Mouse (Mus musculus): Measurements from ENCODE around the gene Rdh12. TPM values are rescaled to one million over a fixed set of nuclear protein-coding genes. Genes with fewer than 3 reads are reported as not detected.

Rdh12 gene
- total and polyA plus RNA-seq, 3 experiments: 6.3 to 11.0 (median 6.5) TPM

GRCm38 (mm10) chr12:79190931-79191673 lies 17.6 kb upstream of the Rdh12 start:
- peaks cover 18 to 41% of the 10 kb centered on the region in 2 experiments for H3K36me3 ChIP-seq (replicated peaks in 1 of 2; ENCODE audit: control insufficient read depth in 1 of 2, insufficient read depth in 1 of 2, low read length in 1 of 2)
- peak overlapping the region; percentile 77 for H3K9ac ChIP-seq (ENCODE audit: insufficient read depth, low read depth)
- in situ Hi-C loops (cut with MboI; ENCODE audit: low pct_ligation_motif_present, low pct_unique_long_range_greater_than_20kb, low sequenced_read_pairs): loop anchor here (5.0 kb wide), 1 partner anchor 71 kb away; no protein-coding TSS in a partner anchor
- peak overlapping the region; percentile 72 to 82 (median 75) for H3K4me3 ChIP-seq (replicated peaks in 1 of 3; ENCODE audit: low read depth in 2 of 3, low read length in 2 of 3, poor library complexity in 1 of 3)
- no peaks in the 10 kb centered on the region for H3K9me3 ChIP-seq (replicated peaks; ENCODE audit: low read length)
- H3K79me2 ChIP-seq (replicated peaks; ENCODE audit: control insufficient read depth, extremely low read depth, insufficient read depth, poor library complexity, severe bottlenecking): peaks cover 13% of the 10 kb centered on the region
- TF ChIP-seq ZMIZ1 (IDR thresholded peaks at IDR 0.05; ENCODE audit: low read depth, low read length) (no peak), TCF12 (IDR thresholded peaks at IDR 0.05; ENCODE audit: low read depth, low read length) (no peak), UBTF (IDR thresholded peaks at IDR 0.05; ENCODE audit: low read depth, low read length) (no peak), USF1 (IDR thresholded peaks at IDR 0.05; ENCODE audit: low read depth, low read length) (peak; percentile 39), PAX5 (IDR thresholded peaks at IDR 0.05; ENCODE audit: low read length) (no peak), MAZ (IDR thresholded peaks at IDR 0.05; ENCODE audit: low read depth, low read length) (0 out of 2 replicates have a peak, but pooled peaks have one; percentile 8), MAFK (IDR thresholded peaks at IDR 0.05; ENCODE audit: insufficient replicate concordance, low read length) (no peak), MAX (IDR thresholded peaks at IDR 0.05; ENCODE audit: low read length) (peak; percentile 99), CHD1 (IDR thresholded peaks at IDR 0.05; ENCODE audit: low read depth, low read length) (no peak), JUN (IDR thresholded peaks at IDR 0.05; ENCODE audit: insufficient read depth, low read depth, low read length) (no peak), NRF1 (IDR thresholded peaks at IDR 0.05; ENCODE audit: low read depth, low read length) (no peak), NELFE (IDR thresholded peaks at IDR 0.05; ENCODE audit: low read depth, low read length) (peak; percentile 46), MYC (IDR thresholded peaks at IDR 0.05; ENCODE audit: low read depth, low read length) (peak; percentile 97), HCFC1 (IDR thresholded peaks at IDR 0.05; ENCODE audit: low read depth, low read length) (peak; percentile 41), SIN3A (IDR thresholded peaks at IDR 0.05; ENCODE audit: low read length) (peak; percentile 92), MEF2A (IDR thresholded peaks at IDR 0.05; ENCODE audit: borderline replicate concordance, low read depth, low read length) (peak; percentile 14; the same call in 1 of the 2 replicates), CTCF (conservative IDR thresholded peaks at IDR 0.05 in 1 of 2, IDR thresholded peaks at IDR 0.05 in 1 of 2; ENCODE audit: low read depth in 2 of 2, low read length in 2 of 2) (no peak), E2F4 (IDR thresholded peaks at IDR 0.05; ENCODE audit: insufficient replicate concordance, low read depth, low read length) (no peak), EP300 (IDR thresholded peaks at IDR 0.05; ENCODE audit: low read length) (no peak), ZKSCAN1 (IDR thresholded peaks at IDR 0.05; ENCODE audit: borderline replicate concordance, low read depth, low read length) (no peak), SMC3 (IDR thresholded peaks at IDR 0.05; ENCODE audit: low read depth, low read length) (no peak), RAD21 (IDR thresholded peaks at IDR 0.05; ENCODE audit: low read depth, low read length) (no peak), ELF1 (IDR thresholded peaks at IDR 0.05; ENCODE audit: low read depth, low read length) (peak; percentile 38), MXI1 (IDR thresholded peaks at IDR 0.05; ENCODE audit: low read depth, low read length) (peak; percentile 99), CHD2 (IDR thresholded peaks at IDR 0.05; ENCODE audit: low read length) (peak; percentile 8; the same call in 1 of the 2 replicates), KAT2A (IDR thresholded peaks at IDR 0.05; ENCODE audit: insufficient replicate concordance, low read length) (0 out of 2 replicates have a peak, but pooled peaks have one; percentile 41), POLR2A (IDR thresholded peaks at IDR 0.05; ENCODE audit: low read depth, low read length) (peak; percentile 49), TBP (conservative IDR thresholded peaks at IDR 0.05; ENCODE audit: low read depth, low read length) (0 out of 2 replicates have a peak, but pooled peaks have one; percentile 40), IRF4 (IDR thresholded peaks at IDR 0.05; ENCODE audit: low read depth, low read length) (0 out of 2 replicates have a peak, but pooled peaks have one; percentile 17), ZNF384 (IDR thresholded peaks at IDR 0.05; ENCODE audit: low read depth, low read length) (no peak), BHLHE40 (IDR thresholded peaks at IDR 0.05; ENCODE audit: low read depth, low read length) (peak; percentile 63), POLR2AphosphoS2 (IDR thresholded peaks at IDR 0.05; ENCODE audit: low read depth, low read length) (no peak), USF2 (conservative IDR thresholded peaks at IDR 0.05; ENCODE audit: low read depth, low read length) (peak; percentile 32; the same call in 1 of the 2 replicates), RCOR1 (conservative IDR thresholded peaks at IDR 0.05; ENCODE audit: low read depth, low read length) (no peak), ETS1 (conservative IDR thresholded peaks at IDR 0.05; ENCODE audit: low read depth, low read length) (0 out of 2 replicates have a peak, but pooled peaks have one; percentile 10), GABPA (IDR thresholded peaks at IDR 0.05; ENCODE audit: insufficient replicate concordance, low read depth, low read length) (no peak), ZC3H11A (IDR thresholded peaks at IDR 0.05; ENCODE audit: low read depth, low read length) (no peak), JUND (conservative IDR thresholded peaks at IDR 0.05; ENCODE audit: low read depth, low read length) (no peak)
- H3K27ac ChIP-seq (ENCODE audit: insufficient read depth, low read depth): no peak overlapping the region
- H3K4me1 ChIP-seq (ENCODE audit: control insufficient read depth in 1 of 2, insufficient read depth in 2 of 2): peaks cover 0 to 54% of the 10 kb centered on the region in 2 experiments; a peak in 2 of 4 replicates
- no peaks in the 10 kb centered on the region for H3K27me3 ChIP-seq (replicated peaks)
- DNase-seq (ENCODE audit: extremely low read depth): peak; percentile 94
- H3K4me2 ChIP-seq (ENCODE audit: insufficient read depth, low read depth, poor library complexity, severe bottlenecking): peak overlapping the region; percentile 93
- dilution Hi-C loops (cut with MboI; ENCODE audit: extremely low pct_ligation_motif_present, extremely low pct_unique_long_range_greater_than_20kb, low sequenced_read_pairs): no loop called here
